Mouse (Mus musculus) C2C12 (cell line): ENCODE measurements around the gene Fez1. TPM values are rescaled to one million over a fixed set of nuclear protein-coding genes. Genes with fewer than 3 reads are reported as not detected.

Experiments used
- H3K27me3 ChIP-seq: one replicate; pipeline ENCODE4 v1.6.1; 2011; ENCODE audit not compliant: control insufficient read depth, insufficient read depth, insufficient read length
- H3K36me3 ChIP-seq: one replicate; pipeline ENCODE4 v1.6.1; 2011; ENCODE audit not compliant: control insufficient read depth, insufficient read depth
- H3K4me3 ChIP-seq: one replicate; pipeline ENCODE4 v1.5.1; 2011; ENCODE audit warnings: mild to moderate bottlenecking, control low read depth; ENCODE audit not compliant: poor library complexity, insufficient read depth, severe bottlenecking
- H3K79me2 ChIP-seq: one replicate; pipeline ENCODE4 v1.6.1; 2011; ENCODE audit not compliant: control insufficient read depth, insufficient read depth
- H3K79me3 ChIP-seq: one replicate; pipeline ENCODE4 v1.6.1; 2011; ENCODE audit warnings: low read depth, control low read depth
- H3ac ChIP-seq: one replicate; pipeline ENCODE3; 2011; ENCODE audit warnings: low read depth; ENCODE audit not compliant: control insufficient read depth, insufficient read length
- CEBPB ChIP-seq: IDR thresholded peaks from one replicate; pipeline ENCODE4 v1.6.1; 2011; ENCODE audit warnings: low read depth, mild to moderate bottlenecking, control low read depth, moderate library complexity
- CTCF ChIP-seq: IDR thresholded peaks from one replicate; pipeline ENCODE4 v1.5.1; 2011; ENCODE audit not compliant: control insufficient read depth, insufficient read depth, insufficient read length
- FOSL1 ChIP-seq: IDR thresholded peaks from one replicate; pipeline ENCODE4 v1.8.0; 2011; ENCODE audit warnings: mild to moderate bottlenecking, low read length; ENCODE audit not compliant: poor library complexity, insufficient read depth, severe bottlenecking
- MAX ChIP-seq: IDR thresholded peaks from one replicate; pipeline ENCODE4 v1.6.1; 2011; ENCODE audit warnings: mild to moderate bottlenecking, control low read depth
- MYOD1 ChIP-seq: IDR thresholded peaks from one replicate; pipeline ENCODE4 v1.6.1; 2011; ENCODE audit warnings: low read depth; ENCODE audit not compliant: control insufficient read depth, insufficient read length
- MYOG ChIP-seq: IDR thresholded peaks from one replicate; pipeline ENCODE4 v1.6.1; 2011; ENCODE audit not compliant: control insufficient read depth, insufficient read length; ENCODE audit errors: extremely low read depth
- USF1 ChIP-seq: IDR thresholded peaks from one replicate; pipeline ENCODE4 v1.6.1; 2011; ENCODE audit warnings: low read depth, mild to moderate bottlenecking, control low read depth, moderate library complexity
- long read RNA-seq, 2 experiments: library from polyadenylated mRNA; unstranded; transcript quantifications; one replicate each; pipeline ENCODE4 v2.0.0; 2019 to 2020
- polyA plus RNA-seq: library from polyadenylated mRNA; unstranded; fragments of >200 nt; fragmentation: generic; extraction: Trizol; gene quantifications from one replicate; pipeline ENCODE4 v1.2.1, GENCODE M21; 2012; ENCODE audit warnings: missing spikeins

The Fez1 gene
- polyA plus RNA-seq, result 0.32 TPM
- long read RNA-seq, experiment 1, result 0 reads
- long read RNA-seq, experiment 2, partial matches to known transcripts, result 0 of 2 reads
- long read RNA-seq, experiment 2, other reads (novel, unspliced or antisense), result 0 of 2 reads

- Histone ChIP-seq H3K79me2 (no peaks in the 10 kb centered on the region), H3K79me3 (no peaks in the 10 kb centered on the region), H3K4me3 (no peak within 1 kb of the TSS), H3K27me3 (peaks cover 6% of the 10 kb centered on the region), H3K36me3 (no peaks in the 10 kb centered on the region), H3ac (no peak within 1 kb of the TSS)
- TF ChIP-seq MYOG (no peak), FOSL1 (no peak), CTCF (no peak), CEBPB (no peak), MYOD1 (no peak), USF1 (no peak), MAX (no peak)
These were observed at the start of gene Fez1 for GRCm38 (mm10) chr9:36821644-36822000. Gene Fez1, plus strand, starts transcription at chr9:36821864.

- H3ac ChIP-seq, result no peak overlapping the region
- H3K27me3 ChIP-seq, result no peaks in the 10 kb centered on the region
- TF ChIP-seq MAX (no peak), MYOD1 (no peak), USF1 (no peak), CEBPB (no peak), CTCF (no peak), FOSL1 (no peak), MYOG (no peak)
- H3K79me3 ChIP-seq, result no peaks in the 10 kb centered on the region
- no peaks in the 10 kb centered on the region for H3K79me2 ChIP-seq
- no peak overlapping the region for H3K4me3 ChIP-seq
- peaks cover 52% of the 10 kb centered on the region for H3K36me3 ChIP-seq
These were observed 37.7 kb upstream of the Fez1 start for GRCm38 (mm10) chr9:36783921-36784320.

GRCm38 (mm10) chr9:36792191-36792590, 29.5 kb upstream of the Fez1 start:
- Histone ChIP-seq H3K27me3 (no peaks in the 10 kb centered on the region), H3K79me2 (peaks cover 40% of the 10 kb centered on the region), H3K36me3 (peaks cover 23% of the 10 kb centered on the region), H3ac (no peak overlapping the region), H3K4me3 (no peak overlapping the region), H3K79me3 (peaks cover 20% of the 10 kb centered on the region)
- TF ChIP-seq CEBPB (no peak), FOSL1 (no peak), MYOG (no peak), MYOD1 (no peak), CTCF (no peak), MAX (no peak), USF1 (no peak)

- peaks cover 20% of the 10 kb centered on the region for H3K79me3 ChIP-seq
- peaks cover 12% of the 10 kb centered on the region for H3K36me3 ChIP-seq
- peaks cover 40% of the 10 kb centered on the region for H3K79me2 ChIP-seq
- TF ChIP-seq FOSL1 (no peak), MYOG (no peak), MYOD1 (no peak), USF1 (no peak), MAX (no peak), CTCF (no peak), CEBPB (no peak)
- H3K27me3 ChIP-seq, result no peaks in the 10 kb centered on the region
- H3ac ChIP-seq, result no peak overlapping the region
- H3K4me3 ChIP-seq, result no peak overlapping the region
These were observed 27.2 kb upstream of the Fez1 start for GRCm38 (mm10) chr9:36794487-36794886.

GRCm38 (mm10) chr9:36795556-36795955, 26.1 kb upstream of the Fez1 start:
- peaks cover 40% of the 10 kb centered on the region for H3K79me2 ChIP-seq
- H3K79me3 ChIP-seq, result peaks cover 20% of the 10 kb centered on the region
- H3K4me3 ChIP-seq, result no peak overlapping the region
- H3ac ChIP-seq, result no peak overlapping the region
- no peaks in the 10 kb centered on the region for H3K27me3 ChIP-seq
- H3K36me3 ChIP-seq, result peaks cover 6% of the 10 kb centered on the region
- no peak for TF ChIP-seq CTCF
- TF ChIP-seq MYOD1, result no peak

- Histone ChIP-seq H3K27me3 (no peaks in the 10 kb centered on the region), H3K36me3 (peaks cover 3% of the 10 kb centered on the region), H3ac (no peak overlapping the region), H3K79me2 (peaks cover 40% of the 10 kb centered on the region), H3K4me3 (peak overlapping the region; percentile 68), H3K79me3 (peaks cover 20% of the 10 kb centered on the region)
- TF ChIP-seq CTCF (no peak), MYOG (no peak), FOSL1 (no peak), MAX (no peak), CEBPB (no peak), MYOD1 (no peak), USF1 (no peak)
These were observed 25.4 kb upstream of the Fez1 start for GRCm38 (mm10) chr9:36796224-36796623.
